Mouse (Mus musculus) heart, adult 2 months (tissue): Measurements from ENCODE around the gene Acta2.

ENCODE experiments used
- CTCF ChIP-seq: fragments of 200-600 bp; IDR thresholded peaks from 2 replicates; pipeline ENCODE4 v1.8.1; 2022; ENCODE audit warnings: antibody characterized with exemption, mild to moderate bottlenecking, moderate library complexity
- EP300 ChIP-seq: fragments of 200-500 bp; IDR thresholded peaks from 2 replicates; pipeline ENCODE4 v1.6.1; 2011; ENCODE audit warnings: low read depth, low read length, control low read depth; ENCODE audit not compliant: insufficient read depth

DNA sequence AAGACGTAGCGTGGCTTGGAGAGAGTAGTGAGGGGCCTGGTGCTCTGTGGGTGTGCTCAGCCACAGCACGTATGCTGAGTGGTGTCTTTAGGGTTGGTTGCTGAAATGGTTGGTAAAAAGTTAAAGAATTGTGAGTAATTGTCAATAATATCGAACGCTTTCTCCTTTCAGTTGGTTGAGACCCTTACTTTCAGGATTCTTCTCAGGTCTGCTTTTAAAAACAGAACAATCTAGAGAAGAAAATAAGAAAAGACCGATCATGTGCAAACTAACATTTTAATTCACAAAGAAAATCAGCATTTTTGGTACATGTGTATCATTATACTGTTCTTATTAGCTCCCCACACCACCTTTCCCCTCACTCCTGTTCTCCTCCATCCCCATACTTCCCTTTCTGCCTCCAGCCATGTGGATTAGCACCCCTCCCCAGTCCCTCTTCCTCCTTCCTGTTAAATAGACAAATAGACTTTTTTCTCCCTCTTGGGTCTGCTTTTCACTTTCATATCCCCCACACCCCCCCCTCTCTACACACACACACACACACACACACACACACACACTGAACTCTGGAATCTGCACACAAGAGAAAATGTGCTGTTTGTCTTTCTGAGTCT, 61.2 kb downstream of the Acta2 start:
- TF ChIP-seq CTCF (no peak), EP300 (no peak)
